In genomic region chr15:80012527-80013201, GRCm38 (mm10) we compare ENCODE assay signal across 7 mouse cellular contexts. TPM values are rescaled to one million over a fixed set of nuclear protein-coding genes. Genes with fewer than 3 reads are reported as not detected.
DNase-seq lines count a peak whose midpoint lies in the region; ATAC-seq lines count a peak whose summit lies in the region.

No protein-coding gene starts in this region.

- intact Hi-C loops in left cerebral cortex, postnatal 4 days (cut with DNase I) = no loop called here

- H3K9me3 ChIP-seq in intestine, embryonic 16.5 days (ENCODE audit: control insufficient read depth, low read length) = no peaks in the 10 kb centered on the region
- no peaks in the 10 kb centered on the region for H3K9me3 ChIP-seq in midbrain, embryonic 11.5 days (ENCODE audit: control insufficient read depth, low read length)
- no peaks in the 10 kb centered on the region for H3K9me3 ChIP-seq in stomach, embryonic 15.5 days

- peak; percentile 70 for DNase-seq in adrenal gland, postnatal 14 days
- DNase-seq in cerebellum, postnatal 25 days = peak; percentile 82 to 84
- DNase-seq in frontal cortex, postnatal 36 days (ENCODE audit: low spot score in 2 of 2) = peak; percentile 68 to 72
- DNase-seq in left cerebral cortex, postnatal 4 days = peak; percentile 69
- peak; percentile 94 for DNase-seq in midbrain, embryonic 11.5 days (ENCODE audit: low spot score, missing footprints)

- H3K4me3 ChIP-seq in intestine, embryonic 16.5 days (ENCODE audit: low read length) = peak overlapping the region; percentile 71
- H3K4me3 ChIP-seq in midbrain, embryonic 11.5 days (ENCODE audit: low read depth, low read length) = peak overlapping the region; percentile 57
- H3K4me3 ChIP-seq in stomach, embryonic 15.5 days (replicated peaks) = peak overlapping the region; percentile 61

- H3K27me3 ChIP-seq in intestine, embryonic 16.5 days (replicated peaks; ENCODE audit: control insufficient read depth, insufficient read depth, low read length) = peaks cover 27% of the 10 kb centered on the region
- peaks cover 62% of the 10 kb centered on the region for H3K27me3 ChIP-seq in midbrain, embryonic 11.5 days (ENCODE audit: control insufficient read depth, insufficient read depth, low read length)
- H3K27me3 ChIP-seq in stomach, embryonic 15.5 days (replicated peaks) = peaks cover 53% of the 10 kb centered on the region

- no peaks in the 10 kb centered on the region for H3K36me3 ChIP-seq in intestine, embryonic 16.5 days (ENCODE audit: control insufficient read depth, insufficient read depth, low read length)
- no peaks in the 10 kb centered on the region for H3K36me3 ChIP-seq in midbrain, embryonic 11.5 days (ENCODE audit: control insufficient read depth, insufficient read depth, low read length)
- H3K36me3 ChIP-seq in stomach, embryonic 15.5 days = no peaks in the 10 kb centered on the region

- H3K4me2 ChIP-seq in intestine, embryonic 16.5 days (ENCODE audit: low read depth, low read length) = peak overlapping the region; percentile 92
- H3K4me2 ChIP-seq in midbrain, embryonic 11.5 days = peak overlapping the region; percentile 83
- peak overlapping the region; percentile 96 for H3K4me2 ChIP-seq in stomach, embryonic 15.5 days

- ATAC-seq in intestine, embryonic 16.5 days = peak; percentile 80
- peak; percentile 66 for ATAC-seq in midbrain, embryonic 11.5 days (ENCODE audit: low FRiP score)
- peak; percentile 81 for ATAC-seq in stomach, embryonic 15.5 days (ENCODE audit: insufficient read depth, low FRiP score, low read depth)

- H3K9ac ChIP-seq in intestine, embryonic 16.5 days (ENCODE audit: low read depth, low read length) = peak overlapping the region; percentile 94
- peak overlapping the region; percentile 54 for H3K9ac ChIP-seq in midbrain, embryonic 11.5 days (ENCODE audit: low read length)
- peak overlapping the region; percentile 42; the same call in 1 of the 2 replicates for H3K9ac ChIP-seq in stomach, embryonic 15.5 days

- H3K4me1 ChIP-seq in intestine, embryonic 16.5 days (ENCODE audit: control insufficient read depth, insufficient read depth, low read length) = peaks cover 30% of the 10 kb centered on the region
- peaks cover 22% of the 10 kb centered on the region for H3K4me1 ChIP-seq in midbrain, embryonic 11.5 days (ENCODE audit: control insufficient read depth, insufficient read depth, low read length)
- H3K4me1 ChIP-seq in stomach, embryonic 15.5 days = peaks cover 33% of the 10 kb centered on the region

- H3K27ac ChIP-seq in intestine, embryonic 16.5 days (ENCODE audit: low read length) = peak overlapping the region; percentile 97
- no peak overlapping the region for H3K27ac ChIP-seq in midbrain, embryonic 11.5 days (ENCODE audit: low read depth, low read length)
- H3K27ac ChIP-seq in stomach, embryonic 15.5 days = peak overlapping the region; percentile 79

- under 1% methylated on average over 59 of the region's 60 CpGs for WGBS in intestine, embryonic 16.5 days
- under 1% methylated on average over 51 of the region's 60 CpGs for WGBS in midbrain, embryonic 11.5 days
- under 1% methylated on average over 51 of the region's 60 CpGs for WGBS in stomach, embryonic 15.5 days

RNA-seq across cellular contexts. Expression of gene Pdgfb, which starts 2.1 kb away (rescaled TPM):
- total RNA-seq in adrenal gland, postnatal 14 days (2021) = 43.0 and 49.3 TPM in 2 replicates
- 7.0 and 8.3 TPM in 2 replicates for polyA plus RNA-seq in intestine, embryonic 16.5 days (2015; fragmentation: Nextera tagmentation; extraction: Ambion mirVana)
- total RNA-seq in left cerebral cortex, postnatal 4 days (2021) = 10 to 100 TPM; 19.2 to 26.6 TPM
- 1.5 and 2.0 TPM in 2 replicates for polyA plus RNA-seq in midbrain, embryonic 11.5 days (2014; fragmentation: Nextera tagmentation; extraction: Ambion mirVana)
- polyA plus RNA-seq in stomach, embryonic 15.5 days (2015; fragmentation: Nextera tagmentation; extraction: Ambion mirVana) = 4.7 and 4.8 TPM in 2 replicates

RNA-seq across cellular contexts. Expression of gene Cbx7, which starts 41.7 kb away (rescaled TPM):
- 7.2 and 12.8 TPM in 2 replicates for total RNA-seq in adrenal gland, postnatal 14 days (2021)
- polyA plus RNA-seq in intestine, embryonic 16.5 days (2015; fragmentation: Nextera tagmentation; extraction: Ambion mirVana) = 3.7 and 4.8 TPM in 2 replicates
- 1 to 10 TPM; 5.6 to 6.8 TPM for total RNA-seq in left cerebral cortex, postnatal 4 days (2021)
- 1.4 and 1.9 TPM in 2 replicates for polyA plus RNA-seq in midbrain, embryonic 11.5 days (2014; fragmentation: Nextera tagmentation; extraction: Ambion mirVana)
- 4.9 and 5.6 TPM in 2 replicates for polyA plus RNA-seq in stomach, embryonic 15.5 days (2015; fragmentation: Nextera tagmentation; extraction: Ambion mirVana)

Comparison
In these comparisons a context has a peak if more than half of its experiments do, and no peak if none do; other contexts are left out.
1. H3K9ac ChIP-seq: peak in every context shown above with its lines; median percentile 94 in intestine, embryonic 16.5 days; 54 in midbrain, embryonic 11.5 days; 42 in stomach, embryonic 15.5 days.